Mouse (Mus musculus) adrenal gland, postnatal 14 days (tissue): ENCODE results near the gene Trmt112. TPM values are rescaled to one million over a fixed set of nuclear protein-coding genes. Genes with fewer than 3 reads are reported as not detected.

Source experiments
- DNase-seq: peaks from one replicate; pipeline ENCODE4 v3.0.0; 2021; ENCODE audit warnings: mixed read lengths
- total RNA-seq: library from RNA; stranded (reverse); gene quantifications from 2 replicates; pipeline ENCODE4 v1.2.3, GENCODE M21; 2021

Gene Trmt112
- total RNA-seq, 1 experiment from 2014 or later: 79.0 TPM

GRCm38 (mm10) chr19:6925307-6925573 lies 15.7 kb downstream of the Trmt112 start, which contains the start of gene Catsperz:
Gene Catsperz, minus strand, starts transcription at chr19:6925380.
- DNase-seq: no peak

- no peak for DNase-seq
Measured at GRCm38 (mm10) chr19:6925611-6926329, 16.3 kb downstream of the Trmt112 start.

GRCm38 (mm10) chr19:6926559-6927255 lies 17.2 kb downstream of the Trmt112 start:
- peak; percentile 64 for DNase-seq

GRCm38 (mm10) chr19:6928080-6928479 lies 18.6 kb downstream of the Trmt112 start:
- no peak for DNase-seq

- no peak for DNase-seq
Measured at GRCm38 (mm10) chr19:6931002-6931401, 21.5 kb downstream of the Trmt112 start.

GRCm38 (mm10) chr19:6932018-6932417 lies 22.5 kb downstream of the Trmt112 start:
- no peak for DNase-seq

- DNase-seq: no peak
Measured at GRCm38 (mm10) chr19:6933102-6933435, 23.6 kb downstream of the Trmt112 start.

GRCm38 (mm10) chr19:6933436-6934194 lies 24.1 kb downstream of the Trmt112 start:
- DNase-seq: peak; percentile 62

- DNase-seq: no peak
Measured at GRCm38 (mm10) chr19:6934195-6934977, 24.9 kb downstream of the Trmt112 start, which contains the start of gene Kcnk4. Gene Kcnk4, minus strand, starts transcription at chr19:6934515.

GRCm38 (mm10) chr19:6936299-6936698 lies 26.8 kb downstream of the Trmt112 start:
- no peak for DNase-seq

GRCm38 (mm10) chr19:6937541-6938465 lies 28.3 kb downstream of the Trmt112 start:
- DNase-seq: no peak

- DNase-seq: no peak
Measured at GRCm38 (mm10) chr19:6939106-6940002, 29.9 kb downstream of the Trmt112 start.

GRCm38 (mm10) chr19:6940396-6941351 lies 31.2 kb downstream of the Trmt112 start:
- no peak for DNase-seq

- DNase-seq: peak; percentile 97
Measured at GRCm38 (mm10) chr19:6941372-6942248, 32.1 kb downstream of the Trmt112 start, which contains the start of gene Bad. Gene Bad, plus strand, starts transcription at chr19:6941861.

- DNase-seq: peak; percentile 98
Measured at GRCm38 (mm10) chr19:6942249-6942691, 32.8 kb downstream of the Trmt112 start, which contains the start of gene Gpr137. Gene Gpr137, minus strand, starts transcription at chr19:6942480.

- no peak for DNase-seq
Measured at GRCm38 (mm10) chr19:6942764-6943163, 33.3 kb downstream of the Trmt112 start.

GRCm38 (mm10) chr19:6943709-6944108 lies 34.2 kb downstream of the Trmt112 start:
- no peak for DNase-seq

GRCm38 (mm10) chr19:6947742-6948141 lies 38.2 kb downstream of the Trmt112 start:
- DNase-seq: no peak
